Mouse (Mus musculus): ENCODE results near the gene Csnk2b.

- no peak for TF ChIP-seq POLR2A (IDR thresholded peaks at IDR 0.05; ENCODE audit: insufficient read depth, low read depth, low read length)
- no peak for TF ChIP-seq CTCF (IDR thresholded peaks at IDR 0.05)
These were observed 36.5 kb downstream of the Csnk2b start, which contains the start of gene Ly6g6f for GRCm38 (mm10) chr17:35085208-35085865.
